Mouse (Mus musculus) T-helper 1 cell (primary cell): ENCODE results near the gene Fam135a.

Experiments used
- in situ Hi-C: fragments of 300-600 bp; cut with MboI, MseI; formaldehyde crosslinking; loops from one replicate; pipeline ENCODE4 v1.15.1; 2025; ENCODE audit warnings: high pct_unique_total_duplicates

The Fam135a gene

DNA sequence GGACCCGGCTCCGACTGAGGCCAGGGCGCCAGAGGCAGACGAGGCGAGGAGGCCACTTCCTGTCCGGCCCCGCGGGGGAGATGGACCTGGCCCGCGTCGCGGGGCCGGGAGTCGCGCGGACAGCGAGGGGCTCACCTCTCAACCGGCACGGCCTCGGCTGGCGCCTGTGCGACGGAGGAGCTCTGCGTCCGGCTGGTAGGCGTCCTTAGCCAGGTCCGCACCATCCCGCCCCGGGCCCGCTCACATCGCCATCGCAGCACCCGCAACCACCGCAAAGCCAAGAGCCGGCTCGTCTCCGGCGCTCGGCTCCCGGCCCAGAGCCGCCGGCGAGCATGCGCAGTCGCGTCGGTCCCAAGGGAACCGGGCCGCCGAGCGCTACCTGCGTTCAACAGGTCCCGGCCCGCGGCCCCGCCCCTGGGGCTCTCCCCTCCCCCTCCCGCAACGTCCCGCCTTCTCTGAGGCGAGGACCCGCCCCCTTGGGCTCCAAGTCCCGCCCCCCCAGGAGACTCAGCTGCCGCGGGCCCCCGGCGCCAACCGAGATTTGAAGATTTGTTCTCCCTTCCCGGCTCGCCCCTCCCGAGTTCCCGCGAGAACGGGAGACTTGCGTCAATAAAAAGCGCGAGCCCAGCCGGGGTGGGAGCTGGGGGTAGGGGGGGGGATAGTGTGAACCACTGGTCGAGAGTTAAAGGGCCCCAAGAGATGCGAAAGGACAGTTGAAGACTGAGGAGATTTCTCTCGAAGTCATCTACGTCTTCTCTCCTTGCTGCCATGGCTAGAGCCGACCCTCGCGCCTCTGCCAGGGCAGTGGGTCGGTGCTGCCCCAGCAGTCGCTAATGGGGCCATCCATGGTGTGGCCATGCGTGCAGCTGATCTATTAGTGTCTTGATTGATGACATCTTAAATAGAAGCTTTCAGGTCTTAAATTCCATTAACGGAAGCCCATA, at the start of gene Fam135a:
Gene Fam135a (minus strand): TSS at position 416 of the 944 bp plus-strand sequence.
- in situ Hi-C loops: no loop called here

DNA sequence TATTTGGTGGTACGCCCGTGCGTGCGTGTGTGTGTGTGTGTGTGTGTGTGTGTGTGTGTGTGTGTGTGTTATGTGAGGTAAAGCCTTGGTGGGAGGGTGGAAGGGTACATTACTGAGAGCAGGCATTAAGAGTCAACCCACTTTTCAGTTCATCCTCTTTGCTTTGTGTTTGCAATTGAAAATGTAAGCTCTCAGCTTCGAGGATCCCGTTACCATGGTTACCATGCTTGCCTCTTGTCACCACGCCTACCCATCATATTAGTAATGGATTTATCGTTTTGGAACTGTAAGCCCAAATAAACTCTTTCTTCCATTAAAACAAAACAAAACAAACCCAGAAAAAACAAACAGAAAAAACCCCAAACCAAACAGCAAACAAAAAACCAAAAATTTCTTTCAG, 43.4 kb upstream of the Fam135a start:
- in situ Hi-C loops: no loop called here

DNA sequence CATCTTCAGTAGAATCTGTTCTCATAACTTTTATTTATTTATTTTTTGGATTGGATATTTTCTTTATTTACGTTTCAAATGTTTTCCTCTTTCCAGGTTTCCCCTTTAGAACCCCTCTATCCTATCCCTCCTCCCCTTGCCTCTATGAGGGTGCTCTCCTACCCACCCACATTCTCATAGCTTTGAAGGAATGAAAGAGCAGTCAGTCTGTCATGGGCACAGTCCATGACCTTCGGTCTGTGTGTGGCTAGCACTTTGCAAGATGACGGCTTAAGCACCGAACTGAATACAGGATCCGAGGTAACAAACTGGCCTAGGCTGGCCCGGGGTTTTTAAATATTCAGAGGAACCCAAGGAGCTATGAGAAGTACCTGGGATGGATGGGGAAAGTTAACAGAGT, 40.4 kb upstream of the Fam135a start:
- in situ Hi-C loops: no loop called here

DNA sequence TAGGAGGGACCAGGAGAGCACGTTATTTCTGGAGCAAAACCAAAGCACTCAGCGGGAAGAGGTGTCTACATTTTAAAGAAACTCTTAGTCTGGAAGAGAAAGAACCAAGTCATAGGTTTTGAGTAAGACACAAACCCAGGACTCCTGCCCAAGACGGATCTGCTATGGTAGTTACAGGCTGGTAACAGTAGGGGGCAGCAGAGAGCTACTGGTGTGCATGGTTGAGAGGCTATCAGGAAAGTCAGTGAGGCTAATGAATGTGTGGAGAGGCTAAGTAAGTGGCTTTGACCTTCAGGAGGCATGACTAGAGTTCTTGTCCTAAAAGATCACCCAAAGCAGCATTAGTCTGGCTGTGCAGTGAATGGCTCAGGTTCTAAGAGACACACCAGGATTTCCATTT, 37.0 kb upstream of the Fam135a start:
- in situ Hi-C loops: loop anchor here (5.0 kb wide), 1 partner anchor 315 kb away; no protein-coding TSS in a partner anchor

DNA sequence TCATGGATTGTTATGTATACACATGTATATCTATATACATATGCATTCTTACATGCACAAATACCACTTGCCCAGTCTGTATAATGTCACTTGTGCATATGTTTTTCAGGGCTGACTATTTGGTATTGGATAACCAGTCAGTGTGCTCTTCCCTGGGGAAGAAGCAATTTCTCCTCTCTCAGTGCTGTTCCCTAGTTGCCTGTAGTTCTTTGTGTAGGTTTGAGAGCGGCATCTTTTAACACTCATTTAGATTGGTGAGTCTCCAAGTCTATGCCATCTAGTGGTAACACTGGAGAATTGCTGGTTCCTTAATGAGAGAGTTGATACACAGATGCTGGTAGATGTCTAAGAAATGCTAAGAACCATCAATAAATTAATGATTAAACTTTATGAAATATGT, 34.7 kb upstream of the Fam135a start:
- in situ Hi-C loops: loop anchor here (5.0 kb wide), 1 partner anchor 312 kb away; no protein-coding TSS in a partner anchor

DNA sequence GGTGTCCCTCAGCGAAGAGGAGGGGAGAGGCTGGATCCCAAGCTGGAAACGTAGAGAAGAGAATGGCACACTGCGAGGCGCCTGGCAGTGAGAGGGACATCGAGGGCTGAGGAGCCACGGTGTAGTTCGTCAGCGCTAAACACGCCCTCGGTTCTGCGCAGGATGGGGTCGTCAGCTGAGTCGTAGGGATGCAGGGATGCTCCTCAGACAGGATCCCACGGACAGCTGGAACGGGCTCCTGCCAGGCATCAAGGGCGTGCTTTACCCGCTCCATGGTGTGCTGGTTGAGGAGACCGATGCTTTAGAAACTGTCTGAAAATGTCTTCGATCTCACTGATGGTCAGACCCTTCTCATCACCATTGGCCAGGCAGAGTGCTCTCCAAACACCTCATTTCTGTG, 33.7 kb upstream of the Fam135a start:
- in situ Hi-C loops: no loop called here

DNA sequence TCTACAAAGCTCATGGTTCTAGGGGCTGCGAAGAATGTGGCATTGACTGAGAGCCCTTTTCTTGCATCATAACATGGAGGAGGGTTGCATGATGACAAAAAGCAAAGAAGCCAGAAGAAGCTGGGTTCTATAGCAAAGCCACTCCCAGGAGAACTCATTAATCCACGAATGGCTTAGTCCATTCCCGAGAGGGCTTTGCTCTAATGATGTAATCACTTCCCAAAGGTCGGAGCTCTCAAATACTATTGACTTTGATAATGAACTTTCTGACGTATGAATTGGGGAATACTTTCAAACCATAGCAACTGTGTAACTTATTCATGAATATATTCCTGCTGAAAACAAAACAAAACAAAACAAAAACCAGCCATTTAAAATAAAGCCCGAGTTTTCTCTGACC, 27.7 kb upstream of the Fam135a start:
- in situ Hi-C loops: no loop called here

DNA sequence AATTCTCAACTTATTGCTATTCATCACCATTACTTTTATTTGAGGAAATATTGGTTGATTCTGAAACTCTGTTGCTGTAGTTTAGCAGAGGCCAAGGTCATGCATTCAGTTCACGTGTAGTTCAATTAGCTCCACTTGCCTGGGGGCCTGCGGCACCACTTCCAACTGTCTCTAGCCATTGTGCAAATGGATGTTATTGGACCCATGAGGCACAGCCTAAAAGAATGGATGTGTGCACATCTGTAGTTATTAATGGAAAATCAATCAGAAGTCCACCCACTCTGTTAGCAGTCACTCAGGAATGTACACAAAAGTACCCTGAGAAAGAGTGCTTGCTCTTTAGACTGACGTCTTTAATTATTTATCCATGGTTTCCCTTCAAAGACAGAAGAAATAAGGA, 24.5 kb upstream of the Fam135a start:
- in situ Hi-C loops: no loop called here

DNA sequence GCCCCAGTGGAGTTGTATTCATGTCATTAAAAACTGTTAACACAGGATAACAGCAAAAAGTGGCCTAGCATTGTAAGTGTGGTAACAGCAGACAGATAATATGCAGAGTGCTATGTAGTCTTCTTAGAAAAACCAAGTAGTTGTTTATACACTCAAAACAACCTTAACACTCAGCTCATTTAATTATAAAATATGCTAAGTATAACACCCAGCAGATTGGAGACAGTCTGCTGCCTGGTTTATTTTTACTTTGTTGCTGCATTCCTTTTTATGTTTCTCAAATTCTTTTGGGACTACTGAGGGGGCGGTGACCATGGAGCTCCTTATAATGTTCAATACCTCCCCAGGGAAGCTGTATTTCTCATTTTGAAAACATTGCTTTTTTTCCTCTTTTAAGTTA, 22.4 kb upstream of the Fam135a start:
- in situ Hi-C loops: no loop called here

DNA sequence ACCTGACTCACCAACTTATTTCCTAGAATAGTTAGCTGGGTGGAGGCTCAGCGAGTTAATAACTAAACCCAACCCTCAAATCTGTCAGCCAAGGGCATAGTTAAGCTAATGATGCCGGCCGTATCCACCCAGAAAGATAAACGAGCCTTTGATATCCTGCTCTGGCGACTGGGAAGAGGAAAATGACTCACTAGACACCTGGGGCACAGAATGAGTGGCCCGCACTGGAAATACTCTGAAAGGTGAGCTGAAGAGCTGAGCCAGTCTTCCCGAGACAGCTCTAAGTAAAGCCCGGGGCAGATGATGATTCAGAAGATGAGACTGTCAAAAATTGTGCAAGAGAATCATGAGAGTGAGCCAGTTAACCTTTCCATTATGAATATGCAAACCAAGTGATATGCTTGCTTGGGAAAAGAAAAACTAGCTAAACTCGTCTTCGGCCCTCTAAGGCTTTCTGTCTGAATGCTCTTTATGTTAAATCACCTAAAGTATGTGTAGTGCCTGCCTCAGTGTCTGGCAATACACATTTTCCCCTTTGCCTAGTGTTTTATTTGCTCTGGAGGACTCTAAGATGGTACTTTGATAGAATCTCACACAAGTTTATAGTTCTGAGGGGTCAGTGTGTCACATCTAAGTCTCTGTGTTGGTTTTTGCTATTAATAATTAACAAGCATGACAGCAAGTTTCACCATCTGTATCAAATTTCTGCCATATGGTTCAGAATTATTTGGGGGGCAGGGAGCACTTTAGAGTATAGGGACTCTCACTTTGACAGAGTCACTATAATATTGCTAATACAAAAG, 8.0 kb upstream of the Fam135a start:
- in situ Hi-C loops: no loop called here

DNA sequence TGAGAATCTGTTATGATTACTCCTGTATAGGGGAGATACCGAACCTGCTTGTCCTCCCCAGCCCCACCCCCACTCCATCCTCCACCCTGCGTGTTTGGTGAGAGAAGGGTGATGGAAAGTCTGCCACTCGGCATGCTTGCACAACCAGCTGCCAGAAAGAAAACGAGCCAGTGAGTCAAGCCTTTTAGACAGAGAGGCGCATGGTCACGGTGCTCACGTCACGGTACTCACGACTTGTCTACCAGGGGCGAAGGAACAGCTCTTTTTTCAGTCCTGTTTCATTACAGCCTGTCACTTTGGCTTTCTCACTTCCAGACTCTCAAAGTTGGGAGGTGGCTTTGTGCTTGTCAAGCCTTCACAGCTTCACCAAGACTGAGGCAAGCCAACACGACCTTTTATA, 7.2 kb upstream of the Fam135a start:
- in situ Hi-C loops: no loop called here

DNA sequence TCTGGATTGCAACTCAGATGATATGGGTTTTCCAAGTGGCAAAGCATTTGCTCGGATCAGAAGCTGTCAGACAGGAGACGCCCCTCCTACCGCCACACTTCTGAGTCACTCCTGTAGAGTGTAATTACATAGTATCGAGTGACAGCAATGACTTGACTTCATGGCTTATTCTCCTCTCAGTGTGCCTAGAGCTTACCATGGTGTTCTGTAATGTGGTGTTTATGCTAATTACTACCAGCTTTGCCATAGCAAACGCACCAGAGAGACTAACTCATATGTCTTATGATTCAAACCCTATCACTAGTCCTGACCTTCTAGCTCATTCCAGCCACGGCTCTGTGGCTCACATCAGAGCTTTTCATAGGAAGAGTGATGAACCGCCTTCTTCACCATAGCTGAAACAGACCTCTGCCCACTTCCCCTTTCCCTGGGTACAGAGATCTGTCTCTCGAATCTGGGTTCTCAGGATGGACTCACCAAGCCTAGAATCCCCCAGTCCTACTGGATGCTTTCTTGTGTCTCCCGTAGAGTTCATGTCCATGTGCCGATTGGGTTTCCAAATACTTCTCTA, 2.5 kb upstream of the Fam135a start:
- in situ Hi-C loops: no loop called here

DNA sequence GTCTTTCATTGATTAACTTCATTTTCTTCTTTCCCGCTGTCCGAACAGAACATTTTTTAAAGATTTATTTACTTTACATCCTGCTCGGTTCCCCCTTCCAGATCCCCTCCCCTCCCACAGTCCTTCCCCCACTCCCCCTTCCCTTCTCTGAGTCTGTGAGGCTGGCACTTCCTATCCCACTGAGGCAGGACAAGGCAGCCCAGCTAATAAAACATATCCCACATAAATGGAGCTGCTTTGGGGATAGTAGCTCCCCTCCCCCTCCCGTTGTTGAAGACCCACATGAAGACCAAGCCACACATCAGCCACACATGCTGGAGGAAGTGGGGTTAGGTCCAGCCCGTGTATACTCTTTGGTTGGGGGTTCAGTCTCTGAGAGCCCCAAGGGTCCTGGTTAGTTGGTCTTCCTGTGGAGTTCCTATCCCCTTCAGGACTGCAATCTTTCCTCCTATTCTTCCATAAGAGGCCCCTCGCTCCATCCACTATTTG, 773 bp upstream of the Fam135a start:
- in situ Hi-C loops: no loop called here

DNA sequence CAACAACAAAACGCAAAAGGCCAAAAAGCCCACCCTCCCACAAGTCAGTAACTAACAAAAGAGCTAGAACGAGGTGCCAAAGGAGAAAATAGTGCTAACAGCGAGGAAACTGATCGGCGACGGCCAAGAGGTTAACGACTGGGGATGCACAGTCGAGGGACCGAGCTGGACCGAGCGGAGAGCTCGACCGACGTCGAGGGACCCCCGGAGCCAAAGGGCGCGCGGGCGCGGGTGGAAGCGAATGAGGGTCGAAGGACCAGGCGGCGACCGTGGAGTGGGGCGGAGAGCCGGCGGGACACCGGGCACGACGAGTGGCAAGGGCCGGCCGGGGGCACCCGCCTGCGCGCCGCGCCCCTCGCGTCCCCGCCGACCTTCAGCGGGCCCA, 608 bp downstream of the Fam135a start:
- in situ Hi-C loops: no loop called here

DNA sequence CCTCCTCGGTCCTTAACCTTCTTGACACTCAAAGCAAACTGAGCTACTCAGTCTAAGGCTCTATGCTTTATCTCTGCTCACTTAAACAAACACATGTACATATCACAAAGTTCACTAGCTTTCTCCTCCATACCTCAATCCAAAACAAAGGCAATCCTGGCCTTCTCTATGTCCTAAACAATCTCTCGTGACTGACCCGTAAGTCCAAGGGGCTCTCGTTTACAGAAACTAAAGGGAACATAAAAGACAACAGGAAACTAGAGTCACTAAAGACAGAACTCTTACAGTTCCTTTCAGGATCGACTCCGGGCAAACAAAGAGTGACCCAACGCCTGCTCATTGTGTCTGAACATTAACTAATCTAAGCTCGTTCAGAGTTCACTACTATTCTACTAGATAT, 2.6 kb downstream of the Fam135a start:
- in situ Hi-C loops: no loop called here

DNA sequence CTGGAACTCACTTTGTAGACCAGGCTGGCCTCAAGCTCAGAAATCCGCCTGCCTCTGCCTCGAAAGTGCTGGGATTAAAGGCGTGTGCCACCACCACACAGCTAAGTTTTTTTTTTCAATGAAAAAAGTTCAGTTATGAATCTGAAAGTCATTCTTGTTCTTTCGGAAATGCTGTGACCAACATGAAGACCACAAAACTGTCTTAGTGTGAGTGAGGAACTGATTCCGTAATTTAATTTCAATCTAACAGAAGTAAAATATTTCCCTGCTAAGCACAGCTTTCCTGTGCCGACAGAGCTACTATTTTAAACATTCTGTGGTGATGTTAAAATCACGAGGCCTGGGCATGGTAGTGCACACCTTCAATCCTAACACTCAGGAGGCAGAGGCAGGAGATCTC, 7.7 kb downstream of the Fam135a start:
- in situ Hi-C loops: no loop called here

DNA sequence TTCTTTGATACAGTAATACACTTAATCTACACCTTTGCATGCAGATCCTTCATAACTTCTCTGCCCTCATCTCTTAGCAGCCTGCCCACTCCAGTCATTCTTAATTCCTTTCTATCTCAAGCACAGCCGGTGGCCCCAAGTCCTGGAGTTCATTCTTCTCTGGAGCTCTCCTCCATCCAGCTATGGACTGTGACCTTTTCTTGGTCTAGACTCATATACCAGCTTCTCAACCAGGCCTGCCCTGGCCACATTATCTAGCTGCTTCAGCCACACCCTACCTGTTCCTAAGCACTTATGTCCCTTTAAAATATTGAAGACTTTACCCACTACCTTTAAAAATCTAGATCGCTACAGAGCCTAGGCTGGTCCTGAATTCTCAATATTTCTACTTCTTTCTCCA, 9.5 kb downstream of the Fam135a start:
- in situ Hi-C loops: no loop called here

DNA sequence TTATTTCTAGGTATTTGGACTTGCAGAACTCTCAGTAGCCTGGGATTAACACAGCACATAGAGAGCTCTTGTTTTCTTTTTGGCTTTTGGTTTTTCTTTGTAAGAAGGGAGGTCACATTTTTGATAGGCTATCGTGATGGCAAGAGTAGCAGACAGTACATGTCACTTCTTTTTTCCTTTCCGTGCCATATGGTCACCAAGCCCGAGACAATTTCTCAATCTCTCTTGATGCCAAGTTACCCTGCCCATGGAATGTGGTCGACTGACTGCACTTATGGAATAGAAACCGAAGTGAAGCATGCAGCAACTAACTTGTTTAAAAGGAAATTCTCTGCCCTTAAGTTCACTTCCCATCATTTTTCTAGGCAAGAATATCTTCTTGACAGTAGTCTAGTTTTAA, 10.0 kb downstream of the Fam135a start:
- in situ Hi-C loops: no loop called here

DNA sequence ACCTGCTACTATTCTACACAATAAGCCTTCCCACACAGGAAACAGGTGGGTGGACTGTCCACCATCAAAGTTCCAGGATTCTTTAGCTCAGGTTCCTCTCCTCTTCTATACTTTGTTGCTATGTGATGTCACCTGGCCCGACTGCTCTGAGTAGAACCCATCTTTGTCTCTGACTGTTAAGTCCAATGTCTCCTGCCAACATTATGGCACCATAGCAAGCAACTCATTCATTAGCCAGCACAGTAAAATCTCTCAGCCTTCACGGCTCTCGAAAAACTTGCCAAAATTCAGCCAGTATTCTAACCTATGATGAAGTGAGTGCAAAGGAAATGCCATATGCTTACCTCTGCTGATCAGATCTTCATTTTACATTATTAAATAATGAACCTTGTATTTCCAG, 14.0 kb downstream of the Fam135a start:
- in situ Hi-C loops: no loop called here

DNA sequence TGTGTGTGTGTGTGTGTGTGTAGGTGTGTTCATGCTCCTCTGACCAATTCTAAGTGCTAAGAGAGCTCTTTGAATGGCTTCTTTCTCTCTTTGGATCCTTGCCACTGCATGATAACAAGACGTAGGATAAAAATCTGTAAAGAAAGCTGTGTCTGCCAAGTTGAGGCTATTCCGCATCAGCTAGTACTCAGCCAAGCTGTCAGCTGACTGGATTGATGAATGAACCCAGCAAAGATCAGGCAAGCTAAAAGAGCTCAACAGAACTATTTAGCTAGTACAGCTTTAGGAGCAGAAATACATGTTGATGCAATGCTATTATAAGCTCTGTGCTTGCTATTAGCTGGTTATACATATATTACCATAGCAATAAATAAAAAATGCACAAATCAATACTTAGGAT, 25.7 kb downstream of the Fam135a start:
- in situ Hi-C loops: no loop called here

DNA sequence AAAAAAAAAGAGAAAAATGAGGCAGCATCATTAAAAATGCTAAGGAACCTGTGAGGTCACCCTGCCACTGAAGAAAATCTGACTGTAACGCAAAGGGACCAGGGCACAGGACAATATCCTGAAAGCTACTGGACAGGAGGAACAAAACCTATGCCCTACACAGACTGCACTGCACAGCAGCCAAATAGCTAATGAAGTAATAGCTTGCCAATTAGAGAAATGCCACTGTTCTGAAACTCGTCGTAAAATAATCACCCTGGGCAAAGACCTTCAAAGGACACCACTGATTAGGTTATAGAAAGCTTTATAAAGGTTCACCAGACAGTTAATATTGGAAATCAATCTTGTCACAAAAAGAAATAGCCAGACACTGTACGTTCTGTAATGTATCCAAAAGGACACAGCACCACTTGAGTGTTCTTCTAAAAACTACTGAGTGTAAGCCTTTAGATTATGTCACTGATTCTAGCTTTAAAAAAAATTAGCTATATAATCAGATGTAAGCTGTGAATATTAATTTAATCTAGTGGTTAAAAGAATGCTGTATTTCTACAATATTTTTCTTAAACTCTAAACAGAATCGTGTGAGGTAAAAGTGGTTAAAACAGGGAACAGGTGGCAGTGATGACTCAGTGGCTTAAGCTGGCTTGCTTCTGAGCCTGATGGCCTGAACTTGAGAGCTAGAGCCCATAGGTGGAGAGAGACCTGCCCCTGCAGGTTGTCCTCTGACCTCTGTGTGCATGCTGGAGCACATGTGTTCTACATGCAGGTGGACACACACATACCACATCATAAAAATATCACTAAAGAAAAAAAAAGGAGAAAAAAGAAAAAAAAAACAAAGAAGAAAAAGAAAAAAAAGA, 26.5 kb downstream of the Fam135a start:
- in situ Hi-C loops: no loop called here
